Mouse (Mus musculus): ENCODE results near the gene Tcfl5. TPM values are rescaled to one million over a fixed set of nuclear protein-coding genes. Genes with fewer than 3 reads are reported as not detected.
A peak's percentile ranks its signal among the peaks of the same experiment; 100 is the strongest.

Tcfl5 gene
- polyA plus RNA-seq, 1 experiment from 2014 or later: 0.22 TPM

DNA sequence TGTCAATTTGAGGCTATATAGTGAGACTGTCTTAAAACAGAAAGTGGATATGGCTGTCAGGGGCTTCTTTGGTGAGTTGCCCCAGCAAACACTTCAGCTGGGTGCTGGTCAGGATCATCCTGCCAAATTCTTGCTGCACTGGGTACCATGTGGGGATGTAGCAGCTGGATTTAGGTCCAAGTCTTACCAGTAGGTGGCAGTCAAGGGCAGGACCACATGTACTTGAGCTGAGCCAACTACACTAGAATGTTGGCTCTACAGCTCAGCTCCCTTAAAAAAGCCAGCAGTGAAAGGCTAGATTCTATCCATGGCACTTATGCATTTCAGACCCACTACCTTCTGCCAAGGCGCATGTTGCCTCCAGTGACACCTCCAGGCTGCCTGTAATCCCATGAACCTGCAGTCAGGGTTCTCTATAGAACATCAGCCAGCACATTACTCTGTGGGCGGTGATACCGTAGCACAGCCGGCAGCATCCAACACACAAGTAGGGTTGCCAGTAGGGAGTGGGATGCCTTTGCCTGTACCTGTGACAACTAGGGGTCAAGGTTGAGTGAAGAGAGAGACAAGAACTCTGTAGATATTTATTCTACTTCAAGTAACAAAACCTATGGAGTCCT lies 15.0 kb upstream of the Tcfl5 start:
- Histone ChIP-seq H3K4me3 (no peak overlapping the region), H3K27ac (no peak overlapping the region), H3K27me3 (no peaks in the 10 kb centered on the region; the same call in 1 of the 2 replicates), H3K9ac (no peak overlapping the region), H3K36me3 (peaks cover 8% of the 10 kb centered on the region; the same call in 1 of the 2 replicates), H3K4me1 (no peaks in the 10 kb centered on the region), H3K4me2 (no peak overlapping the region), H3K9me3 (no peaks in the 10 kb centered on the region)
- 71% methylated on average over 4 of the region's 4 CpGs for whole genome bisulfite sequencing
- ATAC-seq (ENCODE audit: borderline replicate concordance, extremely low read depth, low FRiP score, low TSS enrichment): no peak

DNA sequence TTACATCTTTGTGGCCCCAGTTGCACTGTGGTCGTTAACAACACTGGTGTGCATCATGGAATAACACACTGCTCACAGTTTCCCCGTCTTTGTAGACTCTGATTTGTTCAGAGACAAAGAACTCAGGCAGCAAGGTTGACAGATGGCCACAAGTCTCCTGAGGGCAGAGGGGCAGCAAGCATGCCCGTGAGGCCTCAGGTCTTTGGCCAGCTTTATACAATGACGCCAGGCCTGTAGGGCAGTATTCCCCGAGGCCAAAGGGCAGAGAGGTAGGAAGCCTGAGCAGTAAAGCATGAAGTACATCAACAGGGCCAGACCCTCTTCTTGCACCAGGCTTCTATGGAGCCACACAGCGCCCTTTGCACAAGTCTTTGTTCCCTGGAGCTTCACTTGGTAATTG lies 12.6 kb upstream of the Tcfl5 start:
- Histone ChIP-seq H3K27me3 (no peaks in the 10 kb centered on the region; the same call in 1 of the 2 replicates), H3K9ac (no peak overlapping the region), H3K4me1 (no peaks in the 10 kb centered on the region), H3K27ac (no peak overlapping the region), H3K9me3 (no peaks in the 10 kb centered on the region), H3K4me2 (no peak overlapping the region), H3K36me3 (no peaks in the 10 kb centered on the region), H3K4me3 (no peak overlapping the region)
- WGBS: 62% methylated on average over 6 of the region's 6 CpGs
- no peak for ATAC-seq (ENCODE audit: borderline replicate concordance, extremely low read depth, low FRiP score, low TSS enrichment)

DNA sequence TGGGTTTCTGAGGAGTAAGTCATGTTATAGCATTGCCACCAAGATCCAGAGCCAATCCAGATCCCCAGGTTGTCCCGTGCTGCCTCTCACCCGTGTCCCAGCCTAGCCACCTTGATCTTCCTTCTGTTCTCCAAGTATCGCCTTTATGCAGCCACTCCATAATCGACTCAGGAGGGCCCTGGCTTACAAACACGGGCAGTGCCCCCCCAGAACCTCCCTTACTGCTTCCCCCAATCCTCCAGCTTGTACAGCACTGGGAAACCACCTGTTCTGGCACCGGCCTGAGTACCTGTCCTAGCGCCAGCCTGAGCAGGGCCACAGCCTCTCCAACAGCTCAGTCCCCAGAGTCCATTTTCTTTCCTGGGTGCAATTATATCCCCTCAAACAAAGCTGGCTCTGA lies 12.2 kb upstream of the Tcfl5 start:
- 79% methylated on average over 7 of the region's 7 CpGs for WGBS
- no peak overlapping the region for H3K27ac ChIP-seq
- no peak overlapping the region for H3K4me3 ChIP-seq
- no peaks in the 10 kb centered on the region for H3K4me1 ChIP-seq
- no peak overlapping the region for H3K9ac ChIP-seq
- ATAC-seq (ENCODE audit: borderline replicate concordance, extremely low read depth, low FRiP score, low TSS enrichment): no peak
- no peak overlapping the region for H3K4me2 ChIP-seq
- no peaks in the 10 kb centered on the region; the same call in 1 of the 2 replicates for H3K27me3 ChIP-seq
- H3K9me3 ChIP-seq: no peaks in the 10 kb centered on the region
- no peaks in the 10 kb centered on the region for H3K36me3 ChIP-seq

DNA sequence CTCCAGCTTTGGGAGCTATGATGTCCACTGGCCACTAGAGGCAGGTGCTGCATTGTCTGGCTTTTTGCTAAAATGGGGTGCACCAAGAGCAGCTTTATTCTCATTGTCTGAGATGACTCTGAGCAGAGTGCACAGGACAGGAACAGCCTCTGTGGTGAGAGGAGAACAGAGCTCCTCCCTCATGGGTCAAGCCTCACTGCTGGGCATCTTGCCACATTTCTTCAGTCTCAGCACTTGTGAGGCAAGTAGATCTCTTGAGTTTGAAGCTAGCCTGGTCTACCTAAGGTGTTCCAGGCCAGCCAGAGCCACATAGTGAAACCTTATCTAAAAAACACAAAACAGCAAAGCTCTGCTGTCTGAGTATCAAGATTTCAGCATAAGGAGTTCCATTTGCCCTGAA lies 4.3 kb upstream of the Tcfl5 start:
- Histone ChIP-seq H3K4me2 (no peak overlapping the region), H3K9me3 (peaks cover 9% of the 10 kb centered on the region), H3K4me1 (no peaks in the 10 kb centered on the region), H3K4me3 (no peak overlapping the region), H3K27me3 (peaks cover 31% of the 10 kb centered on the region), H3K9ac (no peak overlapping the region), H3K27ac (no peak overlapping the region), H3K36me3 (no peaks in the 10 kb centered on the region)
- ATAC-seq (ENCODE audit: borderline replicate concordance, extremely low read depth, low FRiP score, low TSS enrichment): no peak

DNA sequence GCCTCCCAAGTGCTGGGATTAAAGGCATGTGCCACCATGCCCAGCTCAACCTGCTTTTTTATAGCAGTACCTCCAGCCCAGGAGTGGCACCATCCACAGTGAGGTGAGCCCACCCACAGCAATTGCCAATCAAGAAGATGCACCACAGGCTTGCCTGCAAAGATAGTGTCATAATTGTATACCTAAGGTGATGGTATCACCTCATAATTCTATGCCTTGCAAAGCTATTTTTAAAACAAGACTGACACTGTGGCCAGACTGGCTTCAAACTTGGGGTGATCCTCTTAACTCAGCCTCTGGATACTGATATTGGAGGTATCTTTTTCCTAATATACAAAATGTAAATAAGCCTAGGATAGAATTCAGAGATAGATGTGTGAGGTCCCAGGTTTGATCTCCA lies 1.1 kb upstream of the Tcfl5 start:
- H3K4me1 ChIP-seq: no peaks in the 10 kb centered on the region
- H3K36me3 ChIP-seq: no peaks in the 10 kb centered on the region
- H3K4me3 ChIP-seq: no peak overlapping the region
- no peak overlapping the region for H3K9ac ChIP-seq
- H3K4me2 ChIP-seq: no peak overlapping the region
- H3K9me3 ChIP-seq: peaks cover 9% of the 10 kb centered on the region
- no peak overlapping the region for H3K27ac ChIP-seq
- no peak for ATAC-seq (ENCODE audit: borderline replicate concordance, extremely low read depth, low FRiP score, low TSS enrichment)
- peaks cover 57% of the 10 kb centered on the region for H3K27me3 ChIP-seq

DNA sequence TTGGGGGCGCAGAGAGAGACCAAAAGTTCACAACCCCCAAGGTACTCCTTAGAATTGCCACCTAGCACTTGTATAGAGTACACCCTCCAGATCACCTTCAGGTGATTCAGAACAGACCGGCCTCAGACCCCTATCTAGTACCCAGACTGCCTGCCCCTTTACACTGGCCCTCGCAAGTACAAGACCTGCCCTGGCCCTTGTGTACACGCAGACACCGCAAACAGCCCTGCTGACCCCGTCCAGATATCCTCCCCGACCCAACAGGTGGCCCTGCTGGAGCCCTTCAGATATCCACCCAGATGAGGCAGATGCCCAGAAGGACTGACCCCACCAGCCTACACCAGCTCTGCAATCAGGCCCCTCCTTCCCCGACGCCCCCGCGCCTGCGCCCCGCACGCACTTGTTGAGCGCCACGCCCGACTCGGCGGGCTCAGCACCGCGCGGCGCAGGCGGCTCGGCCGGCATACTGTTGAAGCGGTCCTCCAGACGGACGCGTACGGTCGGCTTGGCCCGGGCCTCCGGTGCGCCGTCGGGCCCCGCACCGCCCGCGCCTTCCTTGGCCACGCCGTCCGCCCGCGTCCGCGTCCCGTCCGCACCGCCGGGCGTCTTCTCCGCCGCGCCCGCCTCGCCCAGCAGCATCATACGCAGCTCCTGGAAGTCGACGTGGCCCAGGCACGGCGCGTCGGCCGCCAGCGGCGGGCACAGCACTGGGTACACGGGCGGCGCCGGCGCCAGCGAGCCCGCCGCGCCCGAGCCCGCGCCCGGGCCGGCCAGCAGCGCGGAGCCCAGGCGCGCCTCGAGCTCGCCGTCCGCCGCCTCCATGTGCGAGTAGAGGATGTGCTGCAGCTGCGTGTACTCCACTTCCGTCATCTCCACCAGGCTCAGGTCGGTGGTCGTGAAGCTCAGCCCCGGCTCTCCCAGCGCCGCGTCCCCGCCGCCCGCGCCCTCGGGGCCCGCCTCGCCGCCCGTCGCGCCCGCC lies 643 bp downstream of the Tcfl5 start:
- Histone ChIP-seq H3K4me2 (peak overlapping the region; percentile 53), H3K27ac (no peak overlapping the region), H3K9me3 (peaks cover 9% of the 10 kb centered on the region), H3K4me1 (no peaks in the 10 kb centered on the region), H3K4me3 (peak overlapping the region; percentile 34), H3K9ac (no peak overlapping the region), H3K27me3 (peaks cover 61% of the 10 kb centered on the region), H3K36me3 (no peaks in the 10 kb centered on the region)
- peak; percentile 57; the same call in 1 of the 2 replicates for ATAC-seq (ENCODE audit: borderline replicate concordance, extremely low read depth, low FRiP score, low TSS enrichment)
- WGBS: 2% methylated on average over 82 of the region's 112 CpGs

DNA sequence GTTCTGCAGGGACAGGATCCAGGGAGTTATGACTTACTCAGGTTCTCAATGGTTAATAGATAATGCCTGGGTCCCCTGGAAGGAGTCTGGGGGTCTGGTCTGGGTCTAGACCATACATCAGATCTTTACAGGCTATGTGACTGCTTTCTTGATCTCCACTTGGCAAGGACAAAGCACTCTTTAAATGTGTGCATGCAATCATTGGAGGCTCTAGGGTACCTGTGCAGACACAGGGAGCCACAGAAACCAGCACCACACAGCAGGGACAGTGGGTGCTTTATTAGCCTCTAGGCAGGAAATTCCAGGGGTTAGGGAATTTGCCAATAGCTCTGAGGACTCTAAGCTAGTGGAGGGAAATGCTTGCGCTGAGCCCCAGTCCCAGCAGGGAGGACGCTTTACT lies 30.6 kb downstream of the Tcfl5 start:
- no peak overlapping the region for H3K9ac ChIP-seq
- H3K4me3 ChIP-seq: no peak overlapping the region
- H3K9me3 ChIP-seq: no peaks in the 10 kb centered on the region
- no peaks in the 10 kb centered on the region for H3K36me3 ChIP-seq
- H3K4me2 ChIP-seq: no peak overlapping the region
- no peaks in the 10 kb centered on the region for H3K27me3 ChIP-seq
- H3K4me1 ChIP-seq: no peaks in the 10 kb centered on the region
- no peak overlapping the region for H3K27ac ChIP-seq
- ATAC-seq (ENCODE audit: borderline replicate concordance, extremely low read depth, low FRiP score, low TSS enrichment): no peak
- WGBS: 65% methylated on average over 2 of the region's 2 CpGs

DNA sequence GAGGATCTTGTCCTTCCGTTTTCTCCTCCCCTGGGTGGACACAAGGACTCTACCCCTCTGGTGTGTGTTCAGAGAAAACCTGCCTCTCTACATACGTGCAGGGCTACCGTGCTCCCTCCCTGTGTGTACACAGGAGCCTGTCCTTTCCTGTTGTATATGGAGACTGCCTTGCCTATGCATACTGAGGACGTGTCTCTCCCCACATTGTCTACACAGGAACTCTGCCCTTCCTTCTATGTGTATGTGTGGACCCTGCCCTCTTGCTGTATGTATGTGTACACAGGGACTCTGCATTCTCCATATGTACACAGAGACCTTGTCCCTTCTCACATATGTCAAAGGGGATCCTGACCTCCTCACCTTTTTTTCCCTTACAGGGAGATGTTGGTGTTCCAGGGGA lies 32.2 kb downstream of the Tcfl5 start:
- no peaks in the 10 kb centered on the region for H3K36me3 ChIP-seq
- no peaks in the 10 kb centered on the region for H3K27me3 ChIP-seq
- no peaks in the 10 kb centered on the region for H3K9me3 ChIP-seq
- no peak for ATAC-seq (ENCODE audit: borderline replicate concordance, extremely low read depth, low FRiP score, low TSS enrichment)
- no peaks in the 10 kb centered on the region for H3K4me1 ChIP-seq
- no peak overlapping the region for H3K4me3 ChIP-seq
- no peak overlapping the region for H3K27ac ChIP-seq
- H3K4me2 ChIP-seq: no peak overlapping the region
- 45% methylated on average over 4 of the region's 4 CpGs for WGBS
- H3K9ac ChIP-seq: no peak overlapping the region

DNA sequence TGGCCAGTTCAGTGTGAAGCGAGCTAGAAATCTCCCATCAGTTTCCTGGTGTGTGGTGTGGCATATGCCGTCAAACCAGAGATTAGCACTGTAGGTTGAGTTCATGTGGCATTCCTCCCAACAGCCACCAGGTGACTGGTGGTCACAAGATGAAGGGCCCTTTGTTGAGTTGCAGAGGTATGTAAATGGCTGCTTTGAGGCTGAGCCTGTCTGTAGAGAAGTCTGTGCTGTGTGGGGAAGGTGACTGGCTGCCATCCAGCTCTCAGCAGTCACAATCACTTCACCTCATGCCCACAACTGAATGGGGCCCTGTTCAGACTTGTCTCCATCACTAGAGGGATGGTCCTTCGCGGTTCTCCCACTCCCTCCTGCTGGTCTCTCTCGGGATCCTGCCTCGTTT lies 37.7 kb downstream of the Tcfl5 start:
- Histone ChIP-seq H3K27ac (peak overlapping the region; percentile 49), H3K4me1 (peaks cover 9% of the 10 kb centered on the region; the same call in 1 of the 2 replicates), H3K36me3 (no peaks in the 10 kb centered on the region), H3K4me3 (no peak overlapping the region), H3K9me3 (no peaks in the 10 kb centered on the region), H3K9ac (no peak overlapping the region), H3K27me3 (no peaks in the 10 kb centered on the region), H3K4me2 (no peak overlapping the region)
- 38% methylated on average over 6 of the region's 6 CpGs for WGBS
- ATAC-seq (ENCODE audit: borderline replicate concordance, extremely low read depth, low FRiP score, low TSS enrichment): no peak

DNA sequence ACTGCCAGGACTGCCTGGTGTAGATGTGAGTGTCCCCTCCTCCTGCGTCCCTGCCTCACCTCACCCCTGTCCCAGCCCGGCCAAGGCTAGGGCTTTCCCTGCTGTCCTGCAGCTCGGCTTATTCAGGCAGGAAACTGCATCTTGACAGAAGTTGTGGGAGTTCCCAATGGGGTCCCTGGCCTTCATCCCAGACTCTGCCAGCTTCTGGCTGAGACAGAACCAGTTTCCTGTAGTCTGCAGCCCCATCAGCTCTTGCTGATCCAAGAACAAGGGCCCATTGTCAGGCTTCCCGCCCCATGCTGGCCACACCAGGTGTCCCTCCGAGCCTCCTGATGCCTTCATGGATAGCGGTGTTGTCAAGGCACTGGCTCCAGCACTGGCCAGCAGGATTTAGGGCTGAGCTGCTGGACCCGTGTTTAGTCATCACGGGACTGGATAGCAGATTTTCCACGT lies 41.9 kb downstream of the Tcfl5 start:
- no peak overlapping the region; the same call in 1 of the 2 replicates for H3K27ac ChIP-seq
- no peak overlapping the region for H3K9ac ChIP-seq
- no peaks in the 10 kb centered on the region for H3K36me3 ChIP-seq
- WGBS: 20% methylated on average over 9 of the region's 9 CpGs
- H3K4me2 ChIP-seq: no peak overlapping the region
- H3K4me1 ChIP-seq: peaks cover 14% of the 10 kb centered on the region; the same call in 1 of the 2 replicates
- no peaks in the 10 kb centered on the region for H3K9me3 ChIP-seq
- no peak for ATAC-seq (ENCODE audit: borderline replicate concordance, extremely low read depth, low FRiP score, low TSS enrichment)
- H3K4me3 ChIP-seq: no peak overlapping the region
- H3K27me3 ChIP-seq: peaks cover 22% of the 10 kb centered on the region

DNA sequence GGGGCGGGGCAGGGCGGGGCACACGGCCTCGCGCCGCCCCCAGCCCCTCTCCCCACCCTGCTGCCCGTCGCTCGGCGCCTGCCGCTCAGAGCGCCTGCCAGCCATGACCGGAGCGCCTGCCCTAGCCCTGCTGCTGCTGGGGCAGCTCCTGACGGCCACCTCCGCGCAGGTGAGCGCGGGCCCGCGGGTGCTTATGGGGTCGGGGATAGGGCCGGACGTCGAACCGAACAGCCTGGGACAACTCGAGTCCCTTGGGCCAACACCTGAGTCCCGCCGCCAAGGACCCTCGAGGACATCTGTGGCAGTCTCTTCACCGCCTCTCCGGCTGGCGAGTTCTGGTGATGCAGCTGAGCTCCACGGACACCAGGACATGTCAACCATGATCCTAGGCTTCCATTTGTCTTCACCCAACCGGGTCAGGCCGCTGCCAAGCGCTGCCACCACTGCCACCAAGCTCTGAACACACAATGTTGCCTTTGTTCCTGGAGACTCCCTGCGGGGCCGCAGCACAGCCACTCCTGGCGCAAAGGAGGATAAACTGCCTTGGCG lies 44.3 kb downstream of the Tcfl5 start:
- Histone ChIP-seq H3K27me3 (peaks cover 22% of the 10 kb centered on the region), H3K27ac (peak overlapping the region; percentile 39; the same call in 1 of the 2 replicates)

More for the DNA sequence above, 44.3 kb downstream of the Tcfl5 start:
- peak overlapping the region; percentile 57 for H3K4me2 ChIP-seq
- no peaks in the 10 kb centered on the region for H3K9me3 ChIP-seq
- H3K4me3 ChIP-seq: peak overlapping the region; percentile 30
- WGBS: 2% methylated on average over 41 of the region's 41 CpGs
- 0 out of 2 replicates have a peak overlapping the region, but pooled peaks have one; percentile 27 for H3K9ac ChIP-seq
- H3K4me1 ChIP-seq: peaks cover 14% of the 10 kb centered on the region; the same call in 1 of the 2 replicates
- ATAC-seq (ENCODE audit: borderline replicate concordance, extremely low read depth, low FRiP score, low TSS enrichment): no peak; the same call in 1 of the 2 replicates
- peaks cover 17% of the 10 kb centered on the region for H3K36me3 ChIP-seq

All from lung, embryonic 15.5 days (tissue).